ENCODE assay signal across 29 mouse cellular contexts in the genomic region with DNA sequence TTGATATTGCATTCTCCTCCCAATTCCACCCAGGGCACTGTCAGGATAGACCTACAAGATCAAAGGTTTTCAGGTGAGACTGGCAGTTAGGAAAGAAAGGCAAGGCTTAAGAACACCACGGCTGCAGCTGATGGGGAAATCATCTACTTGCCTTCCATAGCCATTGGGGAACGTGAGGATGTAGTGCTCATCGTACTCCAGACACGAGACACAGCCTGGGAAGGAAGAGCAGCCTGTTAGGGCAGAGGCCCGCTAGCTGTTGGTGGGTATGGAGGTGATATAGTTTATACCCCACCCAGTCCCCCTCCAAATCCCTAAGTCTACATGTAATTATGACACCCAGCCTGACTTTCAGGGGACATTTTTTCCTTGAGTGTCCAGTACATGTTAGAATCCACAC.
"Had no signal": no experiment of that assay in that cellular context is flagged by ENCODE, and none has a peak within 500 bp of the region (broad histone marks: within the 10 kb centered on the region; RNA-seq: fewer than 3 reads in every experiment).

No protein-coding gene starts in this region.

- ATAC-seq: liver, embryonic 12.5 days; lung, postnatal 0 days; midbrain, embryonic 13.5 days; midbrain, embryonic 15.5 days; midbrain, embryonic 16.5 days had no signal

- H3K4me2 ChIP-seq: limb, embryonic 12.5 days; limb, embryonic 13.5 days; limb, embryonic 15.5 days; liver, embryonic 12.5 days; liver, embryonic 13.5 days; liver, embryonic 15.5 days; lung, embryonic 14.5 days; lung, embryonic 15.5 days; midbrain, embryonic 11.5 days; midbrain, embryonic 12.5 days; midbrain, embryonic 13.5 days; midbrain, embryonic 15.5 days had no signal

- H3K9ac ChIP-seq: limb, embryonic 12.5 days; limb, embryonic 13.5 days; limb, embryonic 15.5 days; liver, embryonic 12.5 days; liver, embryonic 13.5 days; liver, embryonic 14.5 days; liver, embryonic 15.5 days; lung, embryonic 14.5 days; lung, embryonic 15.5 days; midbrain, embryonic 12.5 days; midbrain, embryonic 13.5 days; midbrain, embryonic 15.5 days had no signal

- H3K4me3 ChIP-seq: left cerebral cortex, adult 2 months; limb, embryonic 10.5 days; limb, embryonic 12.5 days; limb, embryonic 13.5 days; limb, embryonic 15.5 days; liver, embryonic 12.5 days; liver, embryonic 13.5 days; liver, embryonic 15.5 days; lung, embryonic 15.5 days; megakaryocyte, embryonic 14.5 days; midbrain, embryonic 10.5 days; midbrain, embryonic 12.5 days; midbrain, embryonic 13.5 days; midbrain, embryonic 15.5 days had no signal

- H3K27ac ChIP-seq: left cerebral cortex, adult 2 months; limb, embryonic 10.5 days; limb, embryonic 12.5 days; limb, embryonic 13.5 days; limb, embryonic 15.5 days; liver, embryonic 12.5 days; liver, embryonic 13.5 days; liver, embryonic 14.5 days; liver, embryonic 15.5 days; lung, embryonic 15.5 days; macrophage; midbrain, embryonic 10.5 days; midbrain, embryonic 12.5 days; midbrain, embryonic 13.5 days; midbrain, embryonic 15.5 days had no signal

- DNase-seq: left cerebral cortex, postnatal 4 days; liver; liver, embryonic 13.5 days; lung, adult 18-20 months; lung, adult 2 months; lung, embryonic 14.5 days; lung, postnatal 10 days; lung, postnatal 14 days; lung, postnatal 36 days; lung, postnatal 4 days; midbrain, embryonic 14.5 days had no signal

- H3K4me1 ChIP-seq: limb, embryonic 10.5 days; limb, embryonic 12.5 days; limb, embryonic 13.5 days; limb, embryonic 15.5 days; liver, embryonic 12.5 days; liver, embryonic 13.5 days; liver, embryonic 15.5 days; lung, embryonic 15.5 days; midbrain, embryonic 10.5 days; midbrain, embryonic 12.5 days; midbrain, embryonic 13.5 days; midbrain, embryonic 15.5 days had no signal

- H3K27me3 ChIP-seq: limb, embryonic 12.5 days; limb, embryonic 13.5 days; limb, embryonic 15.5 days; liver, embryonic 12.5 days; liver, embryonic 13.5 days; liver, embryonic 15.5 days; lung, embryonic 15.5 days; megakaryocyte, embryonic 14.5 days; midbrain, embryonic 12.5 days; midbrain, embryonic 13.5 days; midbrain, embryonic 15.5 days had no signal

- H3K9me3 ChIP-seq: limb, embryonic 10.5 days; limb, embryonic 12.5 days; limb, embryonic 13.5 days; limb, embryonic 15.5 days; liver, embryonic 12.5 days; liver, embryonic 13.5 days; liver, embryonic 15.5 days; lung, embryonic 15.5 days; megakaryocyte, embryonic 14.5 days; midbrain, embryonic 10.5 days; midbrain, embryonic 12.5 days; midbrain, embryonic 13.5 days; midbrain, embryonic 15.5 days had no signal
